Mouse (Mus musculus): ENCODE data around the gene Tppp3.

GRCm38 (mm10) chr8:105519591-105519990 is 48.3 kb upstream of the Tppp3 start:
- no peak for TF ChIP-seq CTCF (IDR thresholded peaks at IDR 0.05; ENCODE audit: control insufficient read depth, insufficient read depth, insufficient replicate concordance, low read depth, low read length)
- no peak for TF ChIP-seq POLR2A (IDR thresholded peaks at IDR 0.05; ENCODE audit: control insufficient read depth, low read depth, low read length)

All from testis, adult 2 months (tissue).